Mouse (Mus musculus) kidney, adult 2 months (tissue): ENCODE data around the gene Tcf12.

Experiments
- CTCF ChIP-seq: fragments of 200-500 bp; conservative IDR thresholded peaks from 2 replicates; pipeline ENCODE4 v1.5.1; 2011; ENCODE audit warnings: low read depth, mild to moderate bottlenecking, control low read depth, low read length, moderate library complexity, mixed read lengths; ENCODE audit not compliant: insufficient read depth, insufficient read length
- POLR2A ChIP-seq: fragments of 200-500 bp; IDR thresholded peaks from one replicate; pipeline ENCODE4 v1.6.1; 2011; ENCODE audit warnings: low read depth, low read length, control low read depth

- TF ChIP-seq POLR2A (no peak), CTCF (no peak)
Measured at GRCm38 (mm10) chr9:71959259-71960025, 152.2 kb downstream of the Tcf12 start.
